In the genomic region with DNA sequence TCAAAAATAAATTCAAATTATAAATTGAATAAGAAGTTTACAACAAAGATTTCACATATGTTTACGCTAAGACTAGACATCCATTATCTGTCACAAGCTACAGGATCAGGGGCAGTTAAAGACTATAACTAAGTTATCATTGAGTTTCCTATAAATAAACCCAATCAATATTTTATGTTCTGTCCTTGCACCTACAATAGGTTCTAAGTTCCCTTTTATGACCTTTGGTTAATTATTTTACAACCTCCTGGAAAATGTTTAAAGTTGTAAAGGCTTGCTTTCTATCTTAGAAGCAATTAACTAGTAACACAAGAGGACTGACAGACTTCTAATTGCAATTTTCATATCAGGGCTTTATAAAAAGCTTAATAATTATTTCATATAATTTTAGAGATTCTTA, we compare ENCODE assay signal across 16 mouse cellular contexts.
"Had no signal": no experiment of that assay in that cellular context is flagged by ENCODE, and none has a peak within 500 bp of the region (broad histone marks: within the 10 kb centered on the region; RNA-seq: fewer than 3 reads in every experiment).

No protein-coding gene starts in this region.

- H3K4me3 ChIP-seq: neural tube, embryonic 13.5 days; neural tube, embryonic 15.5 days; stomach, embryonic 15.5 days had no signal

- H3K36me3 ChIP-seq: neural tube, embryonic 13.5 days; neural tube, embryonic 15.5 days; stomach, embryonic 15.5 days had no signal

- H3K9me3 ChIP-seq: neural tube, embryonic 13.5 days; neural tube, embryonic 15.5 days; stomach, embryonic 15.5 days had no signal

- H3K27ac ChIP-seq: neural tube, embryonic 13.5 days; neural tube, embryonic 15.5 days; stomach, embryonic 15.5 days; stomach, postnatal 0 days had no signal

- H3K4me2 ChIP-seq: neural tube, embryonic 13.5 days; neural tube, embryonic 15.5 days; stomach, embryonic 15.5 days had no signal

- H3K27me3 ChIP-seq: neural tube, embryonic 13.5 days; neural tube, embryonic 15.5 days; stomach, embryonic 15.5 days had no signal

- DNase-seq: retina, postnatal 1 day; right cerebral cortex, adult 18-20 months; right cerebral cortex, postnatal 14 days; right cerebral cortex, postnatal 25 days; right cerebral cortex, postnatal 4 days; spleen, adult 18-20 months; thymus, adult 18-20 months; thymus, adult 2 months; thymus, postnatal 14 days; thymus, postnatal 25 days; thymus, postnatal 36 days; thymus, postnatal 4 days had no signal

- H3K9ac ChIP-seq: neural tube, embryonic 13.5 days; neural tube, embryonic 15.5 days; stomach, embryonic 15.5 days had no signal

- H3K4me1 ChIP-seq: neural tube, embryonic 13.5 days; neural tube, embryonic 15.5 days; stomach, embryonic 15.5 days had no signal
